Mouse (Mus musculus) B cell, adult 2 months (primary cell): ENCODE measurements around the gene Dhx38.

Experiments used
- DNase-seq, 2 experiments: peaks; one replicate each; pipeline ENCODE4 v3.0.0; 2022

Gene Dhx38

GRCm38 (mm10) chr8:109565498-109566333 lies at the start of gene Dhx38, which contains the start of gene Txnl4b:
Dhx38 (minus strand) TSS chr8:109565861.
Txnl4b (plus strand) TSS chr8:109565892.
- DNase-seq, result peak; percentile 96 to 97

GRCm38 (mm10) chr8:109614243-109615210 lies 48.9 kb upstream of the Dhx38 start, which contains the start of gene Pkd1l3:
Pkd1l3 (plus strand) TSS chr8:109614517.
- peak; percentile 9 to 13 for DNase-seq

GRCm38 (mm10) chr8:109609153-109609502 lies 43.5 kb upstream of the Dhx38 start:
- DNase-seq, result peak; percentile 19 to 29

GRCm38 (mm10) chr8:109608271-109609152 lies 42.9 kb upstream of the Dhx38 start, which contains the start of gene Dhodh:
Dhodh (minus strand) TSS chr8:109608673.
- DNase-seq, result peak; percentile 94 to 95

GRCm38 (mm10) chr8:109607650-109608049 lies 42.0 kb upstream of the Dhx38 start:
- no peak for DNase-seq

GRCm38 (mm10) chr8:109606725-109607124 lies 41.1 kb upstream of the Dhx38 start:
- no peak for DNase-seq

GRCm38 (mm10) chr8:109595854-109596253 lies 30.2 kb upstream of the Dhx38 start:
- peak; percentile 74 to 76 for DNase-seq

GRCm38 (mm10) chr8:109593117-109593788 lies 27.6 kb upstream of the Dhx38 start:
- DNase-seq, result peak; percentile 12 to 25

- no peak for DNase-seq
These were observed 26.5 kb upstream of the Dhx38 start for GRCm38 (mm10) chr8:109592164-109592563.

GRCm38 (mm10) chr8:109591367-109591766 lies 25.7 kb upstream of the Dhx38 start:
- DNase-seq, result no peak

- no peak for DNase-seq
These were observed 25.2 kb upstream of the Dhx38 start for GRCm38 (mm10) chr8:109590901-109591300.

GRCm38 (mm10) chr8:109586972-109587504 lies 21.4 kb upstream of the Dhx38 start:
- no peak for DNase-seq

GRCm38 (mm10) chr8:109585652-109586051 lies 20.0 kb upstream of the Dhx38 start:
- DNase-seq, result no peak

GRCm38 (mm10) chr8:109584830-109585229 lies 19.2 kb upstream of the Dhx38 start:
- DNase-seq, result no peak

- no peak for DNase-seq
These were observed 18.6 kb upstream of the Dhx38 start for GRCm38 (mm10) chr8:109584293-109584692.

- no peak for DNase-seq
These were observed 13.2 kb upstream of the Dhx38 start, which contains the start of gene Hp for GRCm38 (mm10) chr8:109578900-109579301. Hp (minus strand) TSS chr8:109579172.

GRCm38 (mm10) chr8:109576311-109576710 lies 10.7 kb upstream of the Dhx38 start:
- DNase-seq, result no peak

GRCm38 (mm10) chr8:109571139-109571538 lies 5.5 kb upstream of the Dhx38 start:
- DNase-seq, result no peak

GRCm38 (mm10) chr8:109564766-109565165 lies 895 bp downstream of the Dhx38 start:
- no peak for DNase-seq

GRCm38 (mm10) chr8:109563881-109564280 lies 1.8 kb downstream of the Dhx38 start:
- DNase-seq, result no peak

- peak; percentile 41 to 47 for DNase-seq
These were observed 14.0 kb downstream of the Dhx38 start for GRCm38 (mm10) chr8:109551663-109552062.
